Mouse (Mus musculus) intestine, postnatal 0 days (tissue): ENCODE data around the gene Vps8. TPM values are rescaled to one million over a fixed set of nuclear protein-coding genes. Genes with fewer than 3 reads are reported as not detected.

Source experiments
- ATAC-seq: fragments of 200-750 bp; cut with Nextera tagmentation; 2 replicates; pipeline ENCODE4 v1.8.0; 2017; ENCODE audit warnings: mild to moderate bottlenecking, moderate TSS enrichment, moderate library complexity
- H3K27ac ChIP-seq: fragments of 300-500 bp; sonication (generic); 2 replicates; pipeline ENCODE4 v1.5.1; 2014; ENCODE audit warnings: mild to moderate bottlenecking, low read depth, low read length, moderate library complexity
- H3K27me3 ChIP-seq: fragments of 300-500 bp; sonication (generic); replicated peaks from 2 replicates; pipeline ENCODE4 v1.6.1; 2014; ENCODE audit warnings: low read length, mixed read lengths; ENCODE audit not compliant: control insufficient read depth, insufficient read depth
- H3K36me3 ChIP-seq: fragments of 300-500 bp; sonication (generic); 2 replicates; pipeline ENCODE4 v1.6.1; 2014; ENCODE audit warnings: mild to moderate bottlenecking, moderate library complexity; ENCODE audit not compliant: control insufficient read depth, insufficient read depth
- H3K4me1 ChIP-seq: fragments of 300-500 bp; sonication (generic); replicated peaks from 2 replicates; pipeline ENCODE4 v1.6.1; 2014; ENCODE audit warnings: antibody characterized with exemption, low read length, mixed read lengths; ENCODE audit not compliant: control insufficient read depth, insufficient read depth
- H3K4me2 ChIP-seq: fragments of 300-500 bp; sonication (generic); replicated peaks from 2 replicates; pipeline ENCODE4 v1.6.1; 2014; ENCODE audit warnings: low read depth, mild to moderate bottlenecking, moderate library complexity
- H3K4me3 ChIP-seq: fragments of 300-500 bp; sonication (generic); 2 replicates; pipeline ENCODE4 v1.5.1; 2014; ENCODE audit warnings: low read depth, low read length
- H3K9ac ChIP-seq: fragments of 300-500 bp; sonication (generic); 2 replicates; pipeline ENCODE4 v1.6.1; 2014; ENCODE audit warnings: mild to moderate bottlenecking, low read depth, low read length
- H3K9me3 ChIP-seq: fragments of 300-500 bp; sonication (generic); 2 replicates; pipeline ENCODE4 v1.6.1; 2016; ENCODE audit warnings: mixed run types; ENCODE audit not compliant: control insufficient read depth
- CTCF ChIP-seq: sonication (generic); IDR thresholded peaks from 2 replicates; pipeline ENCODE4 v1.5.1; 2016; ENCODE audit warnings: low read depth, mild to moderate bottlenecking, control low read depth, antibody characterized with exemption, moderate library complexity
- WGBS: fragments of 180-500 bp; shearing (Covaris S2); extraction: QIAGEN DNeasy Blood & Tissue Kit; methylation state at CpG from one replicate; pipeline ENCODE4 v1.1.7; 2014; 5-methylcytosine and 5-hydroxymethylcytosine counted together
- polyA plus RNA-seq: library from polyadenylated mRNA; unstranded; fragments of >200 nt; fragmentation: Nextera tagmentation; extraction: Ambion mirVana; gene quantifications from 2 replicates; pipeline ENCODE4 v1.2.1, GENCODE M21; 2015

The Vps8 gene
- polyA plus RNA-seq, 1 experiment from 2014 or later: 6.6 TPM

DNA sequence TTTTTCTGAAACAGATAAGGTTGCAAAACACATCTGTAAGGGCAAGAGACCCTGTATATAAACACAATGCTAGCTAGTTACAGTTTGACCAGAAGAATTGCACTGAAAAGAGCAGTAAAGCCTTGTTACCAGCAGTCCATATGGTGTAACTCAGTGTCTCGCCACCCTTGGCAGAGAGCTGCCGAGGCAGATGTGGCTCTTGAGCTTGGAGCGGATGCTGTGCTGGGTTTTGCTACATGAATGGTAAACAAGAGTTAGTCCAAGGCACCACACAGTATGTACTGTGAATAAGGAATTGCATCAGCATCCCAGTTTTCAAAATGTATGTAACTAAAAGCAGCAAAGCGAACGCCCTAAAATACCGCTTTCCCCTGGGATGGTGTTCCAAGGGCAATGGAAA, 166.2 kb downstream of the Vps8 start:
- Histone ChIP-seq H3K4me1 (no peaks in the 10 kb centered on the region), H3K4me3 (no peak overlapping the region), H3K27me3 (no peaks in the 10 kb centered on the region), H3K36me3 (no peaks in the 10 kb centered on the region), H3K9ac (no peak overlapping the region), H3K9me3 (no peaks in the 10 kb centered on the region), H3K4me2 (no peak overlapping the region), H3K27ac (no peak overlapping the region)
- ATAC-seq: no peak
- TF ChIP-seq CTCF: no peak
- whole genome bisulfite sequencing: 75% methylated on average over 6 of the region's 6 CpGs

DNA sequence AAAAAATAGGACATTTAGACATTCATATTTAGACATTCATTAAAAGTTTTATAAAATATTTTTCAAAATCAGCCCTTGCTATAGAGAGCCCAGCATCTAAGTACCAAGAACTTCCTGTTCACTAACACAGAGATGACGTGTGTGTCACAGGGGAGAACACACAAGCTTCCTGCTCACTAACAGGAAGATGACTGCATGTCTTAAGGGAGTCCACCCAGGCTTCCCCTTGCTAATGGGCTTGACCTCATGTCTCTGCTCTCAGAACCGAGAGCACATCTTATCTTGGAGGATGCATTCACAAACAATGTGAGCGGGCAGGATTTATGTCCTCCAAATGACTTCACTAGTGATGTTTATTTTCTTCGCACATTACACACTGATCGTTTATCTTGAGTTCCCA, 167.9 kb downstream of the Vps8 start:
- no peak for TF ChIP-seq CTCF
- ATAC-seq: no peak
- 38% methylated on average over 5 of the region's 5 CpGs for WGBS
- Histone ChIP-seq H3K36me3 (no peaks in the 10 kb centered on the region), H3K4me1 (no peaks in the 10 kb centered on the region), H3K9me3 (no peaks in the 10 kb centered on the region), H3K27ac (no peak overlapping the region), H3K4me2 (no peak overlapping the region), H3K9ac (no peak overlapping the region), H3K4me3 (no peak overlapping the region), H3K27me3 (no peaks in the 10 kb centered on the region)

DNA sequence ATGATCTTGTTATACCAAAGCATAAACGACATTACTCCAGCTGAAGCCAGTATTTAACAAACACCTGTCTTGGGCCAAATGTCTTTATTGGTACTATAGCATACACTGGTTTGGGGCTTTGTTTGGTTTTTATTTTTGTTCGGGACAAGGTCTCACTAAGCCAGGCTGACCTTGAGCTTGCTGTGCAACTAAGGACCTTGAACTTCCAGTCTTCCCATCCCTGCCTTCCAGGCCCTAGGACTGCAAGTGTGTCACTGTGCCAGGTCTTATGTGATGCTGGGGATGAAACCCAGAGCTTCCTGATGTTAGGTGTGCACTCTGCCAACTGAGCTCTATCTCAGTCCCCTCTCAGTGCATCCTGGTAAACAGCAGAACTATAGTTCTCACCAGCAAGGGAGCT, 168.6 kb downstream of the Vps8 start:
- Histone ChIP-seq H3K27me3 (no peaks in the 10 kb centered on the region), H3K36me3 (no peaks in the 10 kb centered on the region), H3K4me2 (no peak overlapping the region), H3K9me3 (no peaks in the 10 kb centered on the region), H3K27ac (no peak overlapping the region), H3K4me3 (no peak overlapping the region), H3K4me1 (no peaks in the 10 kb centered on the region), H3K9ac (no peak overlapping the region)
- WGBS: 53% methylated on average over 2 of the region's 2 CpGs
- ATAC-seq: no peak
- TF ChIP-seq CTCF: no peak

DNA sequence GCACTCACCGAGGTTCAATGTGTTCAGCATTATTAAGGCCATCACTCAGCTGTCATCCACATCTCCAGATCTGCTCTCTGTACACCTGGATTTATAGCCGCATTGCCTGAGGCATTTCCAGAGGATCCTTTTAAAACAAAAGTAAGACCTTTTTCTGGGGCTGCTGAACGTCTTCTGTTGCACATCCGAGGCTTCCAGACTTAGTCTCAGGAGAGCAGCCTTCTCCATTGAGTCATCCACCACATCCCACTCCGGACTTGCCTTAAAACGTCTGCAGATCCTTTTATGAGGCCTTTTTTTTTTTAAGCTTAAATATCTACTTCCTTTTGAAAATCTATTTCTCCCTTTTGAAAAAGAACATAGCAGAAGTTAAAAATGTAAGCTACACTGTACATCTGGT, 172.6 kb downstream of the Vps8 start:
- Histone ChIP-seq H3K9ac (no peak overlapping the region), H3K9me3 (no peaks in the 10 kb centered on the region), H3K4me1 (no peaks in the 10 kb centered on the region), H3K36me3 (no peaks in the 10 kb centered on the region), H3K27me3 (no peaks in the 10 kb centered on the region), H3K4me3 (no peak overlapping the region), H3K4me2 (no peak overlapping the region), H3K27ac (no peak overlapping the region)
- no peak for ATAC-seq
- TF ChIP-seq CTCF: no peak
- WGBS: 68% methylated on average over 6 of the region's 6 CpGs

DNA sequence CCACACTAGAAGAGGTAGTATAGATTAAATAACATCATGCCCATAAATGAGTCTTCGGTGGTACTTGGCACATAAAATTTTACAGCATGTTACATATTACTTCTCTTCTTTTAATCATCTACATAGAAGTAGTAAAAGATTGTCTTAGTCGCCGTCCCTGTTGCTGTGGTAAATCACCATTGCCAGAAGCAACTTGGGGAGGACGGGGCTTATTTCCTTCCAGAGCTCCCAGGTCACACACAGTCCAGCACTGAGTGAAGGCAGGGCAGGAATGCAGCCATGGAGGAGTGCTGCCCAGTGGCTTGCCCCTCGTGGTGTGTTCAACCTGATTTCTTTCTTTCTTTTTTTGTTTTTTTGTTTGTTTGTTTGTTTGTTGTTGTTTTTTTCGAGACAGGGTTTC, 181.4 kb downstream of the Vps8 start:
- no peak for ATAC-seq
- 56% methylated on average over 6 of the region's 6 CpGs for WGBS
- Histone ChIP-seq H3K27me3 (no peaks in the 10 kb centered on the region), H3K4me2 (no peak overlapping the region), H3K9me3 (no peaks in the 10 kb centered on the region), H3K36me3 (no peaks in the 10 kb centered on the region), H3K4me3 (no peak overlapping the region), H3K27ac (no peak overlapping the region), H3K4me1 (no peaks in the 10 kb centered on the region), H3K9ac (no peak overlapping the region)
- no peak for TF ChIP-seq CTCF

DNA sequence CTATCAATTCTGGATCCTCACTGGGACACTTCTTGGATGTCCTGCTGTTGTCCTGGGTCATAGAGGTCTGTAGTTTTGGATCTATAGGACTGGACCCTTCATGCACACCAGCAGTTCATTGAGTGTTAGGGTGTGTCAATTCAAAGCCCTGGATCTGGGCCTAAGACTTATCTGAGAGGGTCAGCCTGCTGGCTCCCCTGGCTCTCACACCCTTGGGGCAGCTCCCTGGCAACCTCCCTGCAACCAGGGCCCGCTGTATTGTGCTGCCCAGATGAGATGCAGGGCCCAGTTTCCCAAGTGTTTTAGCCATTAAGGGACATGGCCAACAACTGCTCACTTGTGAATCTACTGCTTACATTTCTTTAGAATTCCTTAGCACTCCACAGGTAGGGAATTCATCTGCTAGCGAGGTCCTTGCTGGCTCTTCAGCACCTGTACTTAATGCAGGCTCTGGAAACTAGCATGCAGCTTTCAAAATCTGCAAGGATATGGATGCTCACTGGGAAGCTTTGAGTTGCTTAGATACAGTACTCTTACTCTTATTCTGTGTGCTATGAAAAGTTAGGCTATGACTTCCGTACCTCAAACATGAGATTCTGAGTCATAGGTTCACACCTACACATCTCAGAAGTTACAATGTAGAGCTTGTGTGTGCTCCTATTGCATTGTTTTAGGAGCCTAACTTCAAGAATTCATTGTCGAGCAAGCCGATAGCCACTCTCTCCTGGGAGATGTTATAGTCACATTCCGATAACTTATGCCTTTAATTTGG, 183.5 kb downstream of the Vps8 start:
- H3K27ac ChIP-seq: no peak overlapping the region
- H3K9ac ChIP-seq: no peak overlapping the region
- H3K4me1 ChIP-seq: no peaks in the 10 kb centered on the region
- no peaks in the 10 kb centered on the region for H3K9me3 ChIP-seq
- ATAC-seq: no peak
- H3K36me3 ChIP-seq: no peaks in the 10 kb centered on the region
- H3K27me3 ChIP-seq: no peaks in the 10 kb centered on the region
- 76% methylated on average over 6 of the region's 6 CpGs for WGBS
- no peak overlapping the region for H3K4me3 ChIP-seq
- no peak for TF ChIP-seq CTCF
- H3K4me2 ChIP-seq: no peak overlapping the region
